Mouse (Mus musculus) kidney, embryonic 14.5 days (tissue): ENCODE results near the gene Olfr472. TPM values are rescaled to one million over a fixed set of nuclear protein-coding genes. Genes with fewer than 3 reads are reported as not detected.
"Not testable (repeated sequence)": the region's sequence is repeated elsewhere in the genome, so short reads cannot be mapped to it uniquely, and the experiment has no call there.

ENCODE experiments used
- ATAC-seq: fragments of 200-750 bp; cut with Nextera tagmentation; 2 replicates; pipeline ENCODE4 v1.8.0; 2017; ENCODE audit warnings: moderate number of reproducible peaks, mild to moderate bottlenecking, moderate TSS enrichment, moderate library complexity; ENCODE audit not compliant: low FRiP score, low TSS enrichment
- H3K27ac ChIP-seq: fragments of 300-500 bp; sonication (generic); 2 replicates; pipeline ENCODE4 v1.5.1; 2014; ENCODE audit warnings: low read depth, mild to moderate bottlenecking, low read length, moderate library complexity, mixed read lengths
- H3K27me3 ChIP-seq: fragments of 300-500 bp; sonication (generic); 2 replicates; pipeline ENCODE4 v1.6.1; 2014; ENCODE audit warnings: mild to moderate bottlenecking, low read length; ENCODE audit not compliant: control insufficient read depth, insufficient read depth
- H3K36me3 ChIP-seq: fragments of 300-500 bp; sonication (generic); 2 replicates; pipeline ENCODE4 v1.6.1; 2014; ENCODE audit warnings: low read length, mixed read lengths; ENCODE audit not compliant: control insufficient read depth, insufficient read depth
- H3K4me1 ChIP-seq: fragments of 300-500 bp; sonication (generic); 2 replicates; pipeline ENCODE4 v1.6.1; 2014; ENCODE audit warnings: low read length, mixed read lengths; ENCODE audit not compliant: control insufficient read depth, insufficient read depth
- H3K4me2 ChIP-seq: fragments of 300-500 bp; sonication (generic); replicated peaks from 2 replicates; pipeline ENCODE4 v1.6.1; 2014; ENCODE audit warnings: low read depth, mild to moderate bottlenecking, low read length
- H3K4me3 ChIP-seq: fragments of 300-500 bp; sonication (generic); 2 replicates; pipeline ENCODE4 v1.5.1; 2014; ENCODE audit warnings: mild to moderate bottlenecking, low read length
- H3K9ac ChIP-seq: fragments of 300-500 bp; sonication (generic); 2 replicates; pipeline ENCODE4 v1.6.1; 2014; ENCODE audit warnings: low read depth, mild to moderate bottlenecking, low read length, moderate library complexity
- H3K9me3 ChIP-seq: fragments of 300-500 bp; sonication (generic); 2 replicates; pipeline ENCODE4 v1.6.1; 2016; ENCODE audit warnings: low read length; ENCODE audit not compliant: control insufficient read depth
- WGBS: fragments of 180-500 bp; shearing (Covaris S2); extraction: QIAGEN DNeasy Blood & Tissue Kit; methylation state at CpG from one replicate; pipeline ENCODE4 v1.1.7; 2014; 5-methylcytosine and 5-hydroxymethylcytosine counted together
- polyA plus RNA-seq: library from polyadenylated mRNA; unstranded; fragments of >200 nt; fragmentation: Nextera tagmentation; extraction: Ambion mirVana; gene quantifications from 2 replicates; pipeline ENCODE4 v1.2.1, GENCODE M21; 2014

Gene Olfr472
- polyA plus RNA-seq, result not detected in 2 replicates

GRCm38 (mm10) chr7:107897602-107898001 is at the start of gene Olfr472:
Gene Olfr472, plus strand, starts transcription at chr7:107897902.
- Histone ChIP-seq H3K36me3 (no peaks in the 10 kb centered on the region), H3K27ac (no peak within 1 kb of the TSS), H3K4me2 (no peak within 1 kb of the TSS), H3K9me3 (no peaks in the 10 kb centered on the region), H3K9ac (no peak within 1 kb of the TSS), H3K4me3 (no peak within 1 kb of the TSS), H3K27me3 (no peaks in the 10 kb centered on the region), H3K4me1 (no peaks in the 10 kb centered on the region)
- no peak for ATAC-seq

- Histone ChIP-seq H3K4me2 (no peak within 1 kb of the TSS), H3K4me3 (no peak within 1 kb of the TSS), H3K9me3 (no peaks in the 10 kb centered on the region), H3K27me3 (no peaks in the 10 kb centered on the region), H3K4me1 (no peaks in the 10 kb centered on the region), H3K27ac (no peak within 1 kb of the TSS), H3K9ac (no peak within 1 kb of the TSS), H3K36me3 (no peaks in the 10 kb centered on the region)
- no peak for ATAC-seq
- 100% methylated on average over 1 of the region's 1 CpGs for whole genome bisulfite sequencing
Observed at GRCm38 (mm10) chr7:107930146-107930545, 32.4 kb downstream of the Olfr472 start, which contains the start of gene Olfr473. Gene Olfr473, plus strand, starts transcription at chr7:107930446.

- H3K9ac ChIP-seq, H3K9me3 ChIP-seq, H3K4me3 ChIP-seq, H3K4me2 ChIP-seq, H3K4me1 ChIP-seq, H3K27ac ChIP-seq, H3K36me3 ChIP-seq, ATAC-seq, H3K27me3 ChIP-seq: not testable (repeated sequence)
- WGBS, result 96% methylated on average over 12 of the region's 12 CpGs
Observed at GRCm38 (mm10) chr7:107952539-107952938, 54.8 kb downstream of the Olfr472 start.

- no peak for ATAC-seq
- 87% methylated on average over 1 of the region's 1 CpGs for WGBS
- Histone ChIP-seq H3K27ac (no peak within 1 kb of the TSS), H3K9me3 (no peaks in the 10 kb centered on the region), H3K36me3 (no peaks in the 10 kb centered on the region), H3K4me1 (no peaks in the 10 kb centered on the region), H3K9ac (no peak within 1 kb of the TSS), H3K27me3 (no peaks in the 10 kb centered on the region), H3K4me2 (no peak within 1 kb of the TSS), H3K4me3 (no peak within 1 kb of the TSS)
Observed at GRCm38 (mm10) chr7:107954343-107954742, 56.6 kb downstream of the Olfr472 start, which contains the start of gene Olfr474. Gene Olfr474, plus strand, starts transcription at chr7:107954643.

Other genes starting within 250 kb of the Olfr472 start
- 0.10 and 0.30 TPM in 2 replicates for gene Cyb5r2, start 139.9 kb upstream of the Olfr472 start, polyA plus RNA-seq
- gene Ovch2, start 96.7 kb upstream of the Olfr472 start, polyA plus RNA-seq, result not detected in 2 replicates
- not detected in 2 replicates for gene Olfr467, start 85.6 kb upstream of the Olfr472 start, polyA plus RNA-seq
- not detected in 2 replicates for gene Olfr469, start 72.4 kb upstream of the Olfr472 start, polyA plus RNA-seq
- gene Olfr470, start 50.4 kb upstream of the Olfr472 start, polyA plus RNA-seq, result not detected in 2 replicates
- gene Olfr473, start 32.5 kb downstream of the Olfr472 start, polyA plus RNA-seq, result not detected in 2 replicates
- gene Olfr474, start 56.7 kb downstream of the Olfr472 start, polyA plus RNA-seq, result not detected in 2 replicates
- gene Olfr476, start 66.9 kb downstream of the Olfr472 start, polyA plus RNA-seq, result not detected in 2 replicates
- not detected in 2 replicates for gene Olfr477, start 88.8 kb downstream of the Olfr472 start, polyA plus RNA-seq
- gene Olfr478, start 136.1 kb downstream of the Olfr472 start, polyA plus RNA-seq, result not detected in 2 replicates
- gene Olfr479, start 152.8 kb downstream of the Olfr472 start, polyA plus RNA-seq, result not detected in 2 replicates
- not detected in 2 replicates for gene Olfr480, start 169.4 kb downstream of the Olfr472 start, polyA plus RNA-seq
- gene Olfr481, start 182.0 kb downstream of the Olfr472 start, polyA plus RNA-seq, result not detected in 2 replicates
- 0.09 TPM in 1 of 2 replicates, not detected in the other for gene Olfr482, start 199.7 kb downstream of the Olfr472 start, polyA plus RNA-seq
- not detected in 2 replicates for gene Olfr483, start 202.9 kb downstream of the Olfr472 start, polyA plus RNA-seq
- gene Olfr484, start 229.5 kb downstream of the Olfr472 start, polyA plus RNA-seq, result not detected in 2 replicates